Mouse (Mus musculus) gastrocnemius, adult 8-10 months (tissue): ENCODE data around the gene A4gnt. TPM values are rescaled to one million over a fixed set of nuclear protein-coding genes. Genes with fewer than 3 reads are reported as not detected.

Experiments
- DNase-seq, 2 experiments: peaks; one replicate each; pipeline ENCODE4 v3.0.0; 2022; ENCODE audit warnings: low spot score in 2 of 2
- total RNA-seq, 4 experiments: library from RNA; stranded (reverse); gene quantifications; 2 replicates each; pipeline ENCODE4 v1.2.4; 2022

Gene A4gnt
- total RNA-seq, 4 experiments from 2014 or later: not detected

- no peak for DNase-seq
Measured at GRCm38 (mm10) chr9:99632264-99632663, 20.0 kb downstream of the A4gnt start.

DNA sequence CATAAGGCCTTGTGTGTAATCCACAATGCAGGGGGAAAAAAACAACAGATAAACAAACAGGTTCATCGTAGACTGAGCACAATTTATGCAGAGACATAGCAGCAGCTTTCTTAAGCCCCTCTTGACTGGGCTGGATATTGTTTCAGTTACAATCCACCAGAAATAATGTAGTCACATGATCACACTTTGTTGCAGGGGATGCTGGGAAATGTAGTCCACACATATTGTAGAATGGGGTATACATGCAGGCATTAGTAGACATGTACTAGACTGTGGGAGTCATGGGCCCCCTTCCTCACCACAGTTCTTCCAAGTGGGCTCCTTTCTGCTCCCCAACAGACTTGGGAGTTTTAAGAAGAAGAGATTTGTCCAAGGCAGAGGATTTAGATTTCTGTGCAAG is 24.5 kb downstream of the A4gnt start:
- DNase-seq: no peak

GRCm38 (mm10) chr9:99637227-99637626 is 24.9 kb downstream of the A4gnt start:
- DNase-seq: no peak

DNA sequence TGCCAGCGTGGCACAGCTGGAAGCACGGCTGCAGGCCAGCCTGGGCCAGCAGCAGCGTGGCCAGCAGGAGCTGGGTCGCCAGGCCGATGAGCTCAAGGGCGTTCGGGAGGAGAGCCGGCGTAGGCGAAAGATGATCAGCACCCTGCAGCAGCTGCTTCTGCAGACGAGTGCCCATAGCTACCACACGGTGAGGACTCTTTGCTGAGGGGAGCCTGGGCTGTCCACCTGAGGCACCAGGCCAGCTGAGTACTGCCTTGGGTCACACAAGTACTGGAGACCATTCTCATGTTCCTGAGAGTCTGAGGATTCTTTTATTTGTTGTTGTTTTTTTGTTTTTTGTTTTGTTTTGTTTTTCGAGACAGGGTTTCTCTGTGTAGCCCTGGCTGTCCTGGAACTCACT is 25.4 kb downstream of the A4gnt start:
- no peak for DNase-seq

GRCm38 (mm10) chr9:99639957-99640356 is 27.7 kb downstream of the A4gnt start:
- DNase-seq: no peak

- no peak for DNase-seq
Measured at GRCm38 (mm10) chr9:99645416-99645815, 33.1 kb downstream of the A4gnt start.

- DNase-seq: no peak
Measured at GRCm38 (mm10) chr9:99646102-99646501, 33.8 kb downstream of the A4gnt start.

DNA sequence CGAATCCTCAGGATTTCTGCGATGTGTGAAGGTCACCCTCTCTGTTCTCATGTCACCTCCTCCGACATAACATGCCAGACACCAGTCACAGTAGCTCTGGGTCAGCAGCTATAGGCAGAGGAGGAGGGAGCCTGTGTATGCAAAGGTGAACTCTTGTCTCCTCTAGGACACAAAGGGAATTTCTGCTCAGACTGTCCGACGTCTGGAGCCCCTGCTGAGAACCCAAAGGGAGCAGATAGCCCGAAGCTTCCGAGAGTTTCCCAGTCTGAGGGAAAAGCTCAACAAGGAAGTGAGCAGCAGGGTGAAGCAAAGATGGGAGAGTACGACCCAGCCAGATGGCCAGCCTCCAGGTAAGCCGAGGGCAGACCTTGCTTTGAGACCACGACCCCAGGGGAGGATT is 48.5 kb downstream of the A4gnt start:
- no peak for DNase-seq

DNA sequence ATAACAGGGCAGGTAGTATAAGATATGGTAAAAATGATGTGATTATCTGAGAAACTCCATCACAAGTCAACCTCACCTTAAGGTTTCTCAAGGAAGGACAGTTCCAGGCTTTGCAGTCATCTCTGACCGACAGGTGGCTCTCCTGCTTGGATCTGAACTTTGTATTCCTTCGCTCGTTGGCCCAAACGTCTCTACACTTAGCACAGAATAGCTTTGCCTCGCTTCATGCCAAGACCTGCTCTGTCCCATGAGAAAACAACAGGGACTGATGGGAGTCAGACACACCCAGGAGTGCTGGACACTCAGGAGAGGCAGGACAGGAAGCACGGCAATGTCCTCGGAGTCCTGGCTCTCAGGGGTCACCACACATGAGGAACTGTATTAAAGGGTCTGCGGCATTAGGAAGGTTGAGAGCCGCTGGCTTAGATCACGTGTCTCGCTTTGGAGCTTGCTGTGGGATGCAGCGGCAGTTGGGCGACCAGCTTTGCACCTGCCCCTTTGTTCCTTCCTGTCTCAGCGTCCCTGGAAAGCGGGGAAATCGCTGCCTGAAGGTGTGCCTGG is 49.4 kb downstream of the A4gnt start:
- DNase-seq: no peak

DNA sequence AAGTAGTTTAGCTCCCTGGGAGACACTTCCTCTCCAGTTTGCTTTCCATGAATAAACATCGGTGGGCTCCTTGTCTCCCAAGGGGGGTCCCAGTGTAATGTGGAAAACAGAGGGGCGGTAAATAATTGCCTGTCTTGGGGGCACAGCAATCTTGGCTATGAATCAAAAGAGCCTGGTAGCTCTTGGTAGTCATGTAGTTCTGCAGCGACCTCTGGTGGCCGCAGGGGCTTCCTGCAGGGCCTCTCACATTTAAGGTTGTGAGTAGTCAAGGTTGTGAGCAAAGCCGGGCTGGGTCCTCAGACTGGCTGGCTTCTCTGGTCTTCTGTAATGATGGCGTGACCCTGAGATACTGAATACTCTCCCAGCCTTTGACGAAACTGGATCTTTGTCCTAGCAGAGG is 50.1 kb downstream of the A4gnt start:
- DNase-seq: peak; percentile 33 to 51

GRCm38 (mm10) chr9:99662887-99663286 is 50.6 kb downstream of the A4gnt start:
- no peak for DNase-seq

GRCm38 (mm10) chr9:99667596-99667995 is 55.3 kb downstream of the A4gnt start:
- peak; percentile 43 to 50 for DNase-seq

DNA sequence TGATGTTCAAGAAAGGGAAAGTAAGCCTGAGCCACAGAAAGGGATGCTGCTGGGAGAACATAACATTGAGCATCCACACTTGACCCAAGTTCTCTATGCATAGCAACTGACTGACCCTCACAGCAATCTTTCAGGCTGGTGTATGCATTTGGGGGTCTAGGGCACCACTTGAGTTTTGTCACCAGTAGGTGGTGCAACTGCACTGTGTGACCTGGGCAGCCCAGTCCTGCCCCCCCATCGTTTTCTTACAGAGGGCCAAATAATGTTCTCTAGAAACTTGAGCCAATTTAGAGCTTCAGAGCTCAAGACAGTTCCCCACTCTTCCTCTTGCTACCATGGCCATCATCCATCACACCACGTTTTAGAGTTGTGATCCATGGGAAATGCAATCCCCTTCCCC is 59.3 kb downstream of the A4gnt start:
- DNase-seq: no peak

Other genes with a start within 250 kb of the A4gnt start
- gene Mras, start 175.1 kb upstream of the A4gnt start, total RNA-seq: 1 to 10 TPM; 3.5 to 7.7 (median 4.5) TPM
- not detected for gene Nme9, start 161.0 kb upstream of the A4gnt start, total RNA-seq
- gene Armc8, start 43.6 kb upstream of the A4gnt start, total RNA-seq: 10 to 100 TPM; 21.6 to 24.5 (median 22.7) TPM
- gene Dbr1, start 36.7 kb upstream of the A4gnt start, total RNA-seq: 1 to 10 TPM; 4.0 to 6.5 (median 5.5) TPM
- gene Dzip1l, start 17.0 kb downstream of the A4gnt start, total RNA-seq: 1 to 10 TPM; 1.1 to 2.1 (median 1.4) TPM
- gene Cldn18, start 104.8 kb downstream of the A4gnt start, total RNA-seq: not detected